Mouse (Mus musculus) forebrain, embryonic 13.5 days (tissue): ENCODE results near the gene Fbxo46. TPM values are rescaled to one million over a fixed set of nuclear protein-coding genes. Genes with fewer than 3 reads are reported as not detected.

ENCODE experiments used
- ATAC-seq: fragments of 200-750 bp; cut with Nextera tagmentation; 2 replicates; pipeline ENCODE4 v1.8.0; 2017
- H3K27ac ChIP-seq: fragments of 300-500 bp; sonication (generic); 2 replicates; pipeline ENCODE4 v1.5.1; 2015; ENCODE audit warnings: inconsistent platforms, mild to moderate bottlenecking, moderate library complexity
- H3K27me3 ChIP-seq: fragments of 300-500 bp; sonication (generic); 2 replicates; pipeline ENCODE4 v1.6.1; 2015; ENCODE audit warnings: mild to moderate bottlenecking, inconsistent platforms
- H3K36me3 ChIP-seq: fragments of 300-500 bp; sonication (generic); 2 replicates; pipeline ENCODE4 v1.6.1; 2015; ENCODE audit warnings: mild to moderate bottlenecking, inconsistent platforms; ENCODE audit not compliant: poor library complexity, severe bottlenecking
- H3K4me1 ChIP-seq: fragments of 300-500 bp; sonication (generic); 2 replicates; pipeline ENCODE4 v1.6.1; 2015; ENCODE audit warnings: inconsistent platforms
- H3K4me2 ChIP-seq: fragments of 300-500 bp; sonication (generic); 2 replicates; pipeline ENCODE4 v1.6.1; 2015; ENCODE audit warnings: inconsistent platforms, mild to moderate bottlenecking, moderate library complexity
- H3K4me3 ChIP-seq: fragments of 300-500 bp; sonication (generic); 2 replicates; pipeline ENCODE4 v1.5.1; 2015; ENCODE audit warnings: mild to moderate bottlenecking, inconsistent platforms
- H3K9ac ChIP-seq: fragments of 300-500 bp; sonication (generic); 2 replicates; pipeline ENCODE4 v1.6.1; 2015; ENCODE audit warnings: mild to moderate bottlenecking, inconsistent platforms
- H3K9me3 ChIP-seq: fragments of 300-500 bp; sonication (generic); replicated peaks from 2 replicates; pipeline ENCODE4 v1.6.1; 2016; ENCODE audit warnings: inconsistent platforms
- WGBS: fragments of 180-500 bp; shearing (Covaris S2); methylation state at CpG from one replicate; pipeline ENCODE4 v1.1.7; 2015; 5-methylcytosine and 5-hydroxymethylcytosine counted together
- polyA plus RNA-seq: library from polyadenylated mRNA; unstranded; fragments of >200 nt; fragmentation: Nextera tagmentation; extraction: Ambion mirVana; gene quantifications from 2 replicates; pipeline ENCODE4 v1.2.1, GENCODE M21; 2015

The Fbxo46 gene
- polyA plus RNA-seq, 1 experiment from 2014 or later = 19.1 TPM

GRCm38 (mm10) chr7:19093537-19094385 is 25.9 kb upstream of the Fbxo46 start:
- Histone ChIP-seq H3K27me3 (peaks cover 19% of the 10 kb centered on the region), H3K9me3 (no peaks in the 10 kb centered on the region), H3K4me2 (peak overlapping the region; percentile 99), H3K9ac (peak overlapping the region; percentile 84), H3K4me1 (peaks cover 60% of the 10 kb centered on the region), H3K4me3 (peak overlapping the region; percentile 66), H3K27ac (peak overlapping the region; percentile 87), H3K36me3 (peaks cover 38% of the 10 kb centered on the region)
- under 1% methylated on average over 45 of the region's 45 CpGs for WGBS
- peak; percentile 78 for ATAC-seq

DNA sequence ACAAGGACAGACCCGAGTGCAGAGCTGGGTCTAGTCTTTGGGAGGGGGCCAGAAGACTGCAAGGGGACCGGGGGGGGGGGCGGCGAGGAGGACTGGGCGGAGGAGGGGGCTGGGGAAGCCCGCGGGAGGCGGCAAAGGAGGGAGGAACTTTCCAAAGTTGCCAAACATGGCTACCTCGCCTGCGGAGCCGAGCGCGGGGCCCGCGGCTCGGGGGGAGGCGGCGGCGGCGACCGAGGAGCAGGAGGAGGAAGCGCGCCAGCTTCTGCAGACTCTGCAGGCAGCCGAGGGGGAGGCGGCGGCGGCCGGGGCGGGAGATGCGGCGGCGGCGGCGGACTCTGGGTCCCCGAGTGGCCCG is 25.2 kb upstream of the Fbxo46 start, which contains the start of gene Six5:
Gene Six5 (plus strand): TSS at position 124 of the 355 bp plus-strand sequence.
- peaks cover 60% of the 10 kb centered on the region for H3K4me1 ChIP-seq
- H3K4me2 ChIP-seq = peak within 1 kb of the TSS; percentile 99
- peak within 1 kb of the TSS; percentile 84 for H3K9ac ChIP-seq
- WGBS = 1% methylated on average over 18 of the region's 36 CpGs
- no peak for ATAC-seq
- peak within 1 kb of the TSS; percentile 66 for H3K4me3 ChIP-seq
- H3K27ac ChIP-seq = peak within 1 kb of the TSS; percentile 87
- H3K36me3 ChIP-seq = peaks cover 33% of the 10 kb centered on the region
- peaks cover 19% of the 10 kb centered on the region for H3K27me3 ChIP-seq
- no peaks in the 10 kb centered on the region for H3K9me3 ChIP-seq

DNA sequence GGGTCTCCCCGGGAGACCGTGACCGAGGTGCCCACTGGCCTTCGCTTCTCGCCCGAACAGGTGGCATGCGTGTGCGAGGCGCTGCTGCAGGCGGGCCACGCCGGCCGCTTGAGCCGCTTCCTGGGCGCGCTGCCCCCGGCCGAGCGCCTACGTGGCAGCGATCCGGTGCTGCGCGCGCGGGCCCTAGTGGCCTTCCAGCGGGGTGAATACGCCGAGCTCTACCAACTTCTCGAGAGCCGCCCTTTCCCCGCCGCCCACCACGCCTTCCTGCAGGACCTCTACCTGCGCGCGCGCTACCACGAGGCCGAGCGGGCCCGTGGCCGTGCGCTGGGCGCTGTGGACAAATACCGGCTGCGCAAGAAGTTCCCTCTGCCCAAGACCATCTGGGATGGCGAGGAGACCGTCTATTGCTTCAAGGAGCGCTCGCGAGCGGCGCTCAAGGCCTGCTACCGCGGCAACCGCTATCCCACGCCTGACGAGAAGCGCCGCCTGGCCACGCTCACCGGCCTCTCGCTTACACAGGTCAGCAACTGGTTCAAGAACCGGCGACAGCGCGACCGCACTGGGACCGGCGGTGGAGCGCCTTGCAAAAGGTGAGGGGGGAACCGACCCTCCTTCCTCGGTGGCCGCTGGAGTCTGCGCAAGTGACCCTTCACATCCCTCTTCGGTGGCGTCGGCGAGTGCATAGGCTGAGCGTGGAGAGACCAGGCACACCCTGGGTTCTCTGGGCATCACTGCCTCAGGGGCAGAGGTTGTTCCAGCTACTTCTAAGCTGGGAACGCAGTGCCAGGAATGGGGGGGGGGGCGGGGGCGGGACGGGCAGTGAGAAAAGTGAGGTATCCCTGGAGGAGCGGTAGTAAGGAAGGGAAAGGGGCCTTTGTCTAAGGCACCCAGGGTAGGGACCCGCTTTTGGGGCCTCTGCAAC is 24.6 kb upstream of the Fbxo46 start:
- peak overlapping the region; percentile 84 for H3K9ac ChIP-seq
- peak overlapping the region; percentile 99 for H3K4me2 ChIP-seq
- H3K27me3 ChIP-seq = peaks cover 19% of the 10 kb centered on the region
- ATAC-seq = 0 out of 2 replicates have a peak, but pooled peaks have one; percentile 0
- no peaks in the 10 kb centered on the region for H3K9me3 ChIP-seq
- H3K27ac ChIP-seq = peak overlapping the region; percentile 87
- H3K4me1 ChIP-seq = peaks cover 60% of the 10 kb centered on the region
- peak overlapping the region; percentile 66 for H3K4me3 ChIP-seq
- H3K36me3 ChIP-seq = peaks cover 26% of the 10 kb centered on the region
- WGBS = under 1% methylated on average over 62 of the region's 87 CpGs

- H3K4me1 ChIP-seq = peaks cover 60% of the 10 kb centered on the region
- ATAC-seq = no peak
- peaks cover 17% of the 10 kb centered on the region for H3K27me3 ChIP-seq
- H3K27ac ChIP-seq = peak overlapping the region; percentile 87; the same call in 1 of the 2 replicates
- peaks cover 20% of the 10 kb centered on the region; the same call in 1 of the 2 replicates for H3K36me3 ChIP-seq
- peak overlapping the region; percentile 99 for H3K4me2 ChIP-seq
- peak overlapping the region; percentile 66 for H3K4me3 ChIP-seq
- no peaks in the 10 kb centered on the region for H3K9me3 ChIP-seq
- WGBS = 0% methylated on average over 19 of the region's 19 CpGs
- H3K9ac ChIP-seq = peak overlapping the region; percentile 84
These were observed 23.9 kb upstream of the Fbxo46 start for GRCm38 (mm10) chr7:19095751-19096110.

- no peak for ATAC-seq
- WGBS = 55% methylated on average over 5 of the region's 5 CpGs
- peaks cover 58% of the 10 kb centered on the region for H3K4me1 ChIP-seq
These were observed 23.2 kb upstream of the Fbxo46 start for GRCm38 (mm10) chr7:19096421-19096976.

GRCm38 (mm10) chr7:19097217-19097616 is 22.4 kb upstream of the Fbxo46 start:
- H3K9me3 ChIP-seq = no peaks in the 10 kb centered on the region
- no peak overlapping the region for H3K27ac ChIP-seq
- no peak overlapping the region for H3K9ac ChIP-seq
- 58% methylated on average over 2 of the region's 2 CpGs for WGBS
- peaks cover 4% of the 10 kb centered on the region; the same call in 1 of the 2 replicates for H3K27me3 ChIP-seq
- no peak for ATAC-seq
- H3K36me3 ChIP-seq = 0 out of 2 replicates have a peak, but pooled peaks cover 7% of the 10 kb centered on the region
- H3K4me2 ChIP-seq = no peak overlapping the region
- H3K4me1 ChIP-seq = peaks cover 51% of the 10 kb centered on the region
- H3K4me3 ChIP-seq = no peak overlapping the region

More at GRCm38 (mm10) chr7:19096421-19096976, 23.2 kb upstream of the Fbxo46 start:
- peak overlapping the region; percentile 99 for H3K4me2 ChIP-seq
- H3K9ac ChIP-seq = peak overlapping the region; percentile 84
- H3K9me3 ChIP-seq = no peaks in the 10 kb centered on the region
- H3K27ac ChIP-seq = 0 out of 2 replicates have a peak overlapping the region, but pooled peaks have one; percentile 21
- H3K4me3 ChIP-seq = peak overlapping the region; percentile 66
- H3K36me3 ChIP-seq = peaks cover 13% of the 10 kb centered on the region; the same call in 1 of the 2 replicates
- peaks cover 10% of the 10 kb centered on the region for H3K27me3 ChIP-seq

DNA sequence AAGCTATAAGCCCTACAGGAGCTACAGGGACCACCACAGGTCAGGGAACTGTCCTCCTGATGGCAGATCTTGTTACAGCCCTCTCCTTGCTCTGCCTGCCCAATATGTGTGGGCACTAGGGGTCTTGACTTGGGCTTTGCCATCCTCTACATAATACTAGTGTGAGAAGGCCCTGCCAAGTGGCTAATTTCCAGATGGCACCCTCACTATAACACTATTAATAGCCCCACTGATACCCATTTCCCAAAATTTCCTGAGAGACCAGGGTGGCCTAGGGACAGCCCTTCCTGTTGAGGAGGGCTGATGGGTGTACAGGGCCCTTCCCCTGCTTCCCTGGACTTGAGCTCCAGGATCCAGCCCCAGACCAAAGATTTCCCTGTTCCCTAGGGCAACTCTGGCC is 21.8 kb upstream of the Fbxo46 start:
- peaks cover 44% of the 10 kb centered on the region for H3K4me1 ChIP-seq
- H3K4me2 ChIP-seq = no peak overlapping the region
- ATAC-seq = no peak
- no peaks in the 10 kb centered on the region for H3K27me3 ChIP-seq
- no peak overlapping the region for H3K9ac ChIP-seq
- no peak overlapping the region for H3K27ac ChIP-seq
- H3K9me3 ChIP-seq = no peaks in the 10 kb centered on the region
- 0 out of 2 replicates have a peak, but pooled peaks cover 7% of the 10 kb centered on the region for H3K36me3 ChIP-seq
- no peak overlapping the region for H3K4me3 ChIP-seq

DNA sequence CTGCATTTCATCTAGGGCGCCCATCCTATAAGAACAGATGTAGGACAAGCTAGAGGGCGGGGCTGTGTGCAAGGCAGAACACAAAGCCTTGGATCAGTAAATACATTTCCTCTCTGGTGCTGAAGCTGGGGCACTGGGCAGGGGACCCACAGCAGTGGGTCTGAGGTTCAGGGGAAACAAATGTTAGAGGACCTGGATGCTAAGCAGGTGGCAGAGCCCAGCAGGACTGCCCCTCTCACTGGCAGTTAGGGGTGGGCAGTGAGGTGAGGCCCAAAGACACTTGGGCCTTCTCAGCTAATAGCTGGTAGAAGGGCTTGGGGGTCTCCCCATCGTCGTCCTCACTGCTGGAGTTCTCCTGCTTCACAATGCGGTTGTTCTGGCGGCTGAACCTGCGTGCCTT is 20.8 kb upstream of the Fbxo46 start:
- H3K4me1 ChIP-seq = peaks cover 35% of the 10 kb centered on the region
- no peak overlapping the region for H3K4me2 ChIP-seq
- H3K36me3 ChIP-seq = 0 out of 2 replicates have a peak, but pooled peaks cover 7% of the 10 kb centered on the region
- no peaks in the 10 kb centered on the region for H3K9me3 ChIP-seq
- H3K27ac ChIP-seq = no peak overlapping the region
- H3K4me3 ChIP-seq = no peak overlapping the region
- no peak for ATAC-seq
- H3K9ac ChIP-seq = no peak overlapping the region
- WGBS = 59% methylated on average over 7 of the region's 7 CpGs
- H3K27me3 ChIP-seq = no peaks in the 10 kb centered on the region

DNA sequence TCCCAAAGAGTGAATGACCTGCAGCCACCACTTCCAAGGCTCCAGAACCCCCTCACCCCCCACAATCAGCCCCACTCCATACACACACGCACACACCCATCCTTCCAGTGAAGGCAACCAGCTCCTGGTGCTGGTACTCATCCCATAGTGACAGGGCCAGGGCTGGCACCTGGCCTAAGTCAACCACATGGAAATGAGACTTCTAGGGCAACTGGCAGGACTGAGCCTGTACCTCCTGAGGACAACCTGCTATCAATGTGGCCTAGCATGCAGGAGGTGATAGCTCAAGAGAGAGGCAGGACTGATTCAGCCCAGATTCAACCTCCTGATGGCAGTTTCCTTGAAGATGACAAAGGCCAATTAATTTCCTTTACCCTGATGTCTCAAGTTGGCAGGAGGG is 19.4 kb upstream of the Fbxo46 start:
- Histone ChIP-seq H3K27ac (no peak overlapping the region), H3K9me3 (no peaks in the 10 kb centered on the region), H3K36me3 (0 out of 2 replicates have a peak, but pooled peaks cover 7% of the 10 kb centered on the region), H3K27me3 (no peaks in the 10 kb centered on the region), H3K4me2 (no peak overlapping the region), H3K4me1 (peaks cover 22% of the 10 kb centered on the region), H3K4me3 (no peak overlapping the region), H3K9ac (no peak overlapping the region)
- no peak for ATAC-seq
- 91% methylated on average over 1 of the region's 1 CpGs for WGBS

DNA sequence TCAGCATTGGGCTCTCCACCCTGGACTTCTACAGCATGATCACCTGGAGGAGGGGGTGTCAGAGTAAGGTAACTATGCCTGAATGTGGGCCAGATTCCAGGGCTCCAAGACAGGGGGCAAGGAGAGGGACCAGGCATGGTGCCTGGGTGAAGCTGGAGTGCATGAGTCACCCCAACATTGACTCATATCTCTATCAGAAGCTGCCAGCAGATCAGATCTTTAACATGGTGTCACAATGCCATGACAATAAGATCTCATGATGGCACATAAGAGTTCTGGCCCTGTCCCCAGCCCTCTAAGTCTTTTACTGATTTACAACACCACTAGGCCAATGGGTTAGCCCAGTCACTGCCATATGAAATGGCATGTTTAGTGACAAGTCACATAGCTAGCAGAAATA is 15.9 kb upstream of the Fbxo46 start:
- Histone ChIP-seq H3K4me3 (no peak overlapping the region), H3K27ac (no peak overlapping the region), H3K9ac (no peak overlapping the region), H3K9me3 (no peaks in the 10 kb centered on the region), H3K36me3 (no peaks in the 10 kb centered on the region), H3K4me2 (no peak overlapping the region), H3K27me3 (no peaks in the 10 kb centered on the region), H3K4me1 (no peaks in the 10 kb centered on the region)
- no peak for ATAC-seq

GRCm38 (mm10) chr7:19104486-19104885 is 15.2 kb upstream of the Fbxo46 start:
- 81% methylated on average over 2 of the region's 2 CpGs for WGBS
- ATAC-seq = no peak
- H3K9ac ChIP-seq = no peak overlapping the region
- no peaks in the 10 kb centered on the region for H3K9me3 ChIP-seq
- H3K27ac ChIP-seq = no peak overlapping the region
- no peak overlapping the region for H3K4me2 ChIP-seq
- H3K27me3 ChIP-seq = no peaks in the 10 kb centered on the region
- no peaks in the 10 kb centered on the region for H3K36me3 ChIP-seq
- H3K4me1 ChIP-seq = no peaks in the 10 kb centered on the region
- no peak overlapping the region for H3K4me3 ChIP-seq
